Mouse (Mus musculus) megakaryocyte, embryonic 14.5 days (primary cell): ENCODE results near the gene Tspo.

Experiments
- FLI1 ChIP-seq: IDR thresholded peaks from 2 replicates; pipeline ENCODE4 v1.6.1; 2012; ENCODE audit warnings: low read length, inconsistent platforms, mixed read lengths
- GATA1 ChIP-seq: IDR thresholded peaks from 3 replicates; pipeline ENCODE4 v1.6.1; 2012; ENCODE audit warnings: mixed read lengths, low read length, inconsistent platforms, borderline replicate concordance

- TF ChIP-seq GATA1 (no peak), FLI1 (no peak)
Observed at GRCm38 (mm10) chr15:83563327-83563856, at the start of gene Tspo, which contains the start of gene Mcat.
